Mouse (Mus musculus) layer of hippocampus, adult 2 months (tissue): ENCODE results near the gene Ptrh1. TPM values are rescaled to one million over a fixed set of nuclear protein-coding genes. Genes with fewer than 3 reads are reported as not detected.

ENCODE experiments used
- DNase-seq, 2 experiments: peaks; one replicate each; pipeline ENCODE4 v3.0.0; 2022; ENCODE audit warnings: low spot score in 2 of 2
- H3K27ac ChIP-seq: fragments of 200-600 bp; 2 replicates; pipeline ENCODE4 v1.8.1; 2022
- H3K4me3 ChIP-seq: fragments of 200-600 bp; 2 replicates; pipeline ENCODE4 v1.8.1; 2022; ENCODE audit warnings: mild to moderate bottlenecking
- CTCF ChIP-seq: fragments of 200-600 bp; conservative IDR thresholded peaks from 2 replicates; pipeline ENCODE4 v1.8.1; 2022; ENCODE audit warnings: antibody characterized with exemption, mild to moderate bottlenecking, moderate library complexity
- total RNA-seq, 2 experiments: library from RNA; stranded (reverse); gene quantifications; 2 replicates each; pipeline ENCODE4 v1.2.3; 2021

Ptrh1 gene
- total RNA-seq, 2 experiments from 2014 or later = 5.9 to 6.4 TPM

GRCm38 (mm10) chr2:32761361-32761760, 14.2 kb upstream of the Ptrh1 start:
- no peak for TF ChIP-seq CTCF
- no peak for DNase-seq
- Histone ChIP-seq H3K4me3 (no peak overlapping the region), H3K27ac (no peak overlapping the region)

- no peak for TF ChIP-seq CTCF
- no peak overlapping the region for H3K4me3 ChIP-seq
- no peak for DNase-seq
- H3K27ac ChIP-seq = no peak overlapping the region
Measured at GRCm38 (mm10) chr2:32761859-32762258, 13.7 kb upstream of the Ptrh1 start.

- H3K27ac ChIP-seq = no peak overlapping the region
- TF ChIP-seq CTCF = peak; percentile 61
- H3K4me3 ChIP-seq = no peak overlapping the region
- no peak for DNase-seq
Measured at GRCm38 (mm10) chr2:32763353-32763752, 12.2 kb upstream of the Ptrh1 start.

GRCm38 (mm10) chr2:32767241-32767640, 8.3 kb upstream of the Ptrh1 start:
- no peak for TF ChIP-seq CTCF
- DNase-seq = no peak
- Histone ChIP-seq H3K27ac (no peak overlapping the region), H3K4me3 (no peak overlapping the region)

GRCm38 (mm10) chr2:32768661-32769285, 6.8 kb upstream of the Ptrh1 start:
- no peak for DNase-seq
- H3K4me3 ChIP-seq = no peak overlapping the region
- no peak for TF ChIP-seq CTCF
- no peak overlapping the region for H3K27ac ChIP-seq

- DNase-seq = no peak
- Histone ChIP-seq H3K4me3 (no peak overlapping the region), H3K27ac (no peak overlapping the region)
- no peak for TF ChIP-seq CTCF
Measured at GRCm38 (mm10) chr2:32769327-32770085, 6.1 kb upstream of the Ptrh1 start.

- Histone ChIP-seq H3K4me3 (no peak overlapping the region), H3K27ac (no peak overlapping the region)
- no peak for TF ChIP-seq CTCF
- DNase-seq = no peak
Measured at GRCm38 (mm10) chr2:32771886-32772285, 3.7 kb upstream of the Ptrh1 start.

- TF ChIP-seq CTCF = no peak
- Histone ChIP-seq H3K27ac (no peak overlapping the region), H3K4me3 (no peak overlapping the region)
- DNase-seq = no peak
Measured at GRCm38 (mm10) chr2:32772626-32773279, 2.8 kb upstream of the Ptrh1 start.

- no peak overlapping the region for H3K27ac ChIP-seq
- TF ChIP-seq CTCF = no peak
- peak overlapping the region; percentile 76 for H3K4me3 ChIP-seq
- DNase-seq = no peak
Measured at GRCm38 (mm10) chr2:32776192-32776591, 606 bp downstream of the Ptrh1 start.

- Histone ChIP-seq H3K4me3 (no peak overlapping the region), H3K27ac (no peak overlapping the region)
- no peak for TF ChIP-seq CTCF
- DNase-seq = no peak
Measured at GRCm38 (mm10) chr2:32778081-32778480, 2.5 kb downstream of the Ptrh1 start.

GRCm38 (mm10) chr2:32779131-32779530, 3.5 kb downstream of the Ptrh1 start:
- Histone ChIP-seq H3K27ac (no peak overlapping the region), H3K4me3 (no peak overlapping the region)
- peak; percentile 89 for TF ChIP-seq CTCF
- peak in 1 of 2 experiments; percentile 65 for DNase-seq

- DNase-seq = no peak
- no peak for TF ChIP-seq CTCF
- Histone ChIP-seq H3K4me3 (no peak overlapping the region), H3K27ac (no peak overlapping the region)
Measured at GRCm38 (mm10) chr2:32779714-32780113, 4.1 kb downstream of the Ptrh1 start.

- 0 out of 2 replicates have a peak, but pooled peaks have one; percentile 9 for TF ChIP-seq CTCF
- no peak overlapping the region for H3K4me3 ChIP-seq
- DNase-seq = no peak
- H3K27ac ChIP-seq = no peak overlapping the region
Measured at GRCm38 (mm10) chr2:32781710-32782109, 6.1 kb downstream of the Ptrh1 start.
